Mouse (Mus musculus) myocyte (in vitro differentiated cells): ENCODE results near the gene Stam2. TPM values are rescaled to one million over a fixed set of nuclear protein-coding genes. Genes with fewer than 3 reads are reported as not detected.

Experiments
- H3K27me3 ChIP-seq: one replicate; pipeline ENCODE4 v1.6.1; 2011; ENCODE audit not compliant: control insufficient read depth, insufficient read depth, insufficient read length
- H3K36me3 ChIP-seq: one replicate; pipeline ENCODE4 v1.6.1; 2011; ENCODE audit not compliant: control insufficient read depth, insufficient read depth
- H3K4me2 ChIP-seq: one replicate; pipeline ENCODE4 v1.6.1; 2011; ENCODE audit warnings: low read depth, control low read depth
- H3K4me3 ChIP-seq: one replicate; pipeline ENCODE4 v1.5.1; 2011; ENCODE audit warnings: mild to moderate bottlenecking, control low read depth, moderate library complexity
- H3K79me2 ChIP-seq: one replicate; pipeline ENCODE4 v1.6.1; 2011; ENCODE audit not compliant: control insufficient read depth, insufficient read depth
- H3ac ChIP-seq: one replicate; pipeline ENCODE4 v1.6.1; 2011; ENCODE audit not compliant: control insufficient read depth, insufficient read length
- CEBPB ChIP-seq: IDR thresholded peaks from 2 replicates; pipeline ENCODE4 v1.6.1; 2011; ENCODE audit warnings: mild to moderate bottlenecking, moderate library complexity; ENCODE audit not compliant: poor library complexity, insufficient read depth, severe bottlenecking
- E2F4 ChIP-seq: IDR thresholded peaks from one replicate; pipeline ENCODE4 v1.6.1; 2011; ENCODE audit warnings: mild to moderate bottlenecking, control low read depth, moderate library complexity; ENCODE audit not compliant: insufficient read depth
- MAX ChIP-seq: IDR thresholded peaks from one replicate; pipeline ENCODE4 v1.6.1; 2011; ENCODE audit warnings: low read depth, mild to moderate bottlenecking, control low read depth
- MYOD1 ChIP-seq, 3 experiments: IDR thresholded peaks; one replicate each; pipeline ENCODE4 v1.6.1; 2011; ENCODE audit warnings: control low read depth in 2 of 3, low read depth in 2 of 3, mild to moderate bottlenecking in 2 of 3, moderate library complexity in 1 of 3; ENCODE audit not compliant: insufficient read length in 2 of 3, control insufficient read depth in 1 of 3
- MYOG ChIP-seq, 3 experiments: IDR thresholded peaks; one replicate each; pipeline ENCODE4 v1.6.1; 2011; ENCODE audit warnings: control low read depth in 2 of 3, low read depth in 2 of 3, mild to moderate bottlenecking in 2 of 3; ENCODE audit not compliant: insufficient read length in 2 of 3, control insufficient read depth in 1 of 3, insufficient read depth in 1 of 3
- POLR2A ChIP-seq: IDR thresholded peaks from one replicate; pipeline ENCODE4 v1.6.1; 2011; ENCODE audit warnings: low read depth, mild to moderate bottlenecking, control low read depth, moderate library complexity; ENCODE audit not compliant: insufficient read length
- POLR2AphosphoS2 ChIP-seq: IDR thresholded peaks from one replicate; pipeline ENCODE4 v1.6.1; 2011; ENCODE audit warnings: low read depth, control low read depth; ENCODE audit not compliant: insufficient read length
- REST ChIP-seq: IDR thresholded peaks from one replicate; pipeline ENCODE4 v1.6.1; 2011; ENCODE audit warnings: mild to moderate bottlenecking, control low read depth, moderate library complexity; ENCODE audit not compliant: insufficient read depth, insufficient read length
- SRF ChIP-seq: IDR thresholded peaks from one replicate; pipeline ENCODE4 v1.6.1; 2011; ENCODE audit warnings: low read depth; ENCODE audit not compliant: control insufficient read depth, insufficient read length
- TCF12 ChIP-seq: IDR thresholded peaks from one replicate; pipeline ENCODE4 v1.6.1; 2011; ENCODE audit warnings: mild to moderate bottlenecking, control low read depth; ENCODE audit not compliant: poor library complexity, insufficient read depth, severe bottlenecking
- TCF3 ChIP-seq: IDR thresholded peaks from one replicate; pipeline ENCODE4 v1.6.1; 2011; ENCODE audit warnings: low read depth, control low read depth; ENCODE audit not compliant: insufficient read length
- USF1 ChIP-seq: IDR thresholded peaks from one replicate; pipeline ENCODE4 v1.6.1; 2011; ENCODE audit warnings: low read depth, mild to moderate bottlenecking, control low read depth, moderate library complexity
- polyA plus RNA-seq: library from polyadenylated mRNA; unstranded; fragments of >200 nt; fragmentation: generic; extraction: Trizol; gene quantifications from one replicate; pipeline ENCODE4 v1.2.1, GENCODE M21; 2012; ENCODE audit warnings: missing spikeins

Gene Stam2
- polyA plus RNA-seq, 1 experiment = 20.1 TPM

- no peak overlapping the region for H3K4me3 ChIP-seq
- no peaks in the 10 kb centered on the region for H3K27me3 ChIP-seq
- peaks cover 89% of the 10 kb centered on the region for H3K79me2 ChIP-seq
- no peaks in the 10 kb centered on the region for H3K36me3 ChIP-seq
- no peak overlapping the region for H3K4me2 ChIP-seq
- no peak for TF ChIP-seq POLR2A
- no peak overlapping the region for H3ac ChIP-seq
These were observed 10.1 kb downstream of the Stam2 start for GRCm38 (mm10) chr2:52732001-52732400.

GRCm38 (mm10) chr2:52730891-52731290, 11.2 kb downstream of the Stam2 start:
- Histone ChIP-seq H3ac (no peak overlapping the region), H3K4me3 (no peak overlapping the region), H3K4me2 (no peak overlapping the region), H3K79me2 (peaks cover 86% of the 10 kb centered on the region), H3K27me3 (no peaks in the 10 kb centered on the region), H3K36me3 (no peaks in the 10 kb centered on the region)
- TF ChIP-seq E2F4 (no peak), TCF3 (no peak), MYOG (IDR thresholded peaks at IDR 0.05; ENCODE audit: control insufficient read depth in 1 of 3, insufficient read depth in 1 of 3, insufficient read length in 2 of 3, low read depth in 2 of 3) (no peak), TCF12 (no peak), SRF (no peak)

GRCm38 (mm10) chr2:52720231-52721025, 21.7 kb downstream of the Stam2 start:
- TF ChIP-seq MAX = no peak
- TF ChIP-seq MYOG (IDR thresholded peaks at IDR 0.05; ENCODE audit: control insufficient read depth in 1 of 3, insufficient read depth in 1 of 3, insufficient read length in 2 of 3, low read depth in 2 of 3) = no peak
- TF ChIP-seq POLR2A = no peak
- TF ChIP-seq E2F4 = no peak
- H3K36me3 ChIP-seq = peaks cover 9% of the 10 kb centered on the region
- no peak overlapping the region for H3ac ChIP-seq
- H3K4me3 ChIP-seq = no peak overlapping the region
- no peaks in the 10 kb centered on the region for H3K27me3 ChIP-seq
- peaks cover 27% of the 10 kb centered on the region for H3K79me2 ChIP-seq
- H3K4me2 ChIP-seq = no peak overlapping the region

- no peak for TF ChIP-seq CEBPB
- TF ChIP-seq TCF3 = no peak
- TF ChIP-seq E2F4 = no peak
- no peak for TF ChIP-seq REST
- no peak for TF ChIP-seq SRF
- TF ChIP-seq USF1 = no peak
- no peak for TF ChIP-seq MAX
- TF ChIP-seq MYOG (IDR thresholded peaks at IDR 0.05; ENCODE audit: control insufficient read depth in 1 of 3, insufficient read depth in 1 of 3, insufficient read length in 2 of 3, low read depth in 2 of 3) = no peak
- no peak for TF ChIP-seq TCF12
- no peak for TF ChIP-seq MYOD1 (IDR thresholded peaks at IDR 0.05; ENCODE audit: control insufficient read depth in 1 of 3, insufficient read length in 2 of 3, low read depth in 2 of 3)
- no peak for TF ChIP-seq POLR2AphosphoS2
- TF ChIP-seq POLR2A = no peak
- no peaks in the 10 kb centered on the region for H3K79me2 ChIP-seq
- H3ac ChIP-seq = no peak overlapping the region
- H3K27me3 ChIP-seq = no peaks in the 10 kb centered on the region
- H3K4me3 ChIP-seq = no peak overlapping the region
- peaks cover 32% of the 10 kb centered on the region for H3K36me3 ChIP-seq
- no peak overlapping the region for H3K4me2 ChIP-seq
These were observed 25.0 kb downstream of the Stam2 start for GRCm38 (mm10) chr2:52717076-52717475.

GRCm38 (mm10) chr2:52715538-52715937, 26.5 kb downstream of the Stam2 start:
- Histone ChIP-seq H3K27me3 (no peaks in the 10 kb centered on the region), H3K4me3 (no peak overlapping the region), H3K4me2 (no peak overlapping the region), H3ac (no peak overlapping the region), H3K36me3 (peaks cover 38% of the 10 kb centered on the region), H3K79me2 (no peaks in the 10 kb centered on the region)
- TF ChIP-seq POLR2AphosphoS2 (no peak), MYOG (IDR thresholded peaks at IDR 0.05; ENCODE audit: control insufficient read depth in 1 of 3, insufficient read depth in 1 of 3, insufficient read length in 2 of 3, low read depth in 2 of 3) (no peak), TCF3 (no peak), E2F4 (no peak), SRF (no peak), MAX (no peak), CEBPB (no peak), TCF12 (no peak), REST (no peak), MYOD1 (IDR thresholded peaks at IDR 0.05; ENCODE audit: control insufficient read depth in 1 of 3, insufficient read length in 2 of 3, low read depth in 2 of 3) (no peak), POLR2A (no peak), USF1 (no peak)
